Mouse (Mus musculus): ENCODE data around the gene Klhdc3.

Klhdc3 gene

GRCm38 (mm10) chr17:46627409-46627808 is 53.3 kb downstream of the Klhdc3 start:
- CTCF ChIA-PET: interaction anchor here (0.6 kb wide), 1 partner anchor 311 kb away, joined by 7 read pairs; no protein-coding TSS in a partner anchor

GRCm38 (mm10) chr17:46624598-46624997 is 56.1 kb downstream of the Klhdc3 start:
- CTCF ChIA-PET: no interaction called here
